Mouse (Mus musculus) left cerebral cortex, adult 9 months (tissue): Measurements from ENCODE around the gene Lrriq1.

Experiments used
- DNase-seq, 2 experiments: peaks; one replicate each; pipeline ENCODE4 v3.0.0; 2022; ENCODE audit warnings: low spot score in 2 of 2

The Lrriq1 gene

DNA sequence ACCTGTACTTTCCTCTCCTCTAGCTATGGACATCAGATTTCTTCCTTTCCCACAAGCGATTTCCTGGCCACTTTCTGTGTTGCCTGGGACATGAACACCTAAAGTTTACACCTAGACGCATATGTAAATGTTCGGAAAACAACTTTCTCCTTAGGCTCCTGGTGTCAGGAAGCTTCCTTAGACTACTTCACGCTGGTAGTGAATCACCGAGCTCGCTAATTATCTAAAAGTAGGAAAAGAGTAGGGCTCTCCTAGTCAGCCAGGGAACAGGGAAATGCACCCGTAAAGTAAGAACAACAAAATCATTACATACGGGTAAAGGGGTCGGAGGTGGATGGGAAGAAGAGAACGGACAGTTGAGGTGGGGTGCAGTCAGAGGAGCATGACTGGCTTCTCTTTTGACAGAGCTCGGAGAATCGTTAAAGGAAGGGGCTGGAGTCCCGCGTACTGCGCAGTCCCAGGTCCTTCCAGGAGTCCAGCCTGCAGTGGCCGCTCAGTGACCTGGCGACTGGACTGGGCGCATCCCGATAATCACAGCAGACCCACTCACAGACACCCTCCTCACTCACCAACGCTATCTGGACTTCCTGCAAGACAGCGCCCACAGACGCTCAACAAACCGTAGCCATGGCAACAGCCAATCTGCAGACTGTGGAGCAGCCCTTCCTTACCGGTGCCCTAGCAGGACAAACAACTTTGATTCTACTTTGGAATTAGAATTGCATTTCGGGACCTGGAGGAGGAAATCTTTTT is at the start of gene Lrriq1:
Lrriq1 (minus strand) TSS at position 616 of the 753 bp plus-strand sequence.
- peak; percentile 54 to 86 for DNase-seq

- peak in 1 of 2 experiments; percentile 4 for DNase-seq
Observed at GRCm38 (mm10) chr10:103253842-103254803, 18.0 kb upstream of the Lrriq1 start.

- DNase-seq = no peak
Observed at GRCm38 (mm10) chr10:103236460-103236772, 294 bp upstream of the Lrriq1 start.

DNA sequence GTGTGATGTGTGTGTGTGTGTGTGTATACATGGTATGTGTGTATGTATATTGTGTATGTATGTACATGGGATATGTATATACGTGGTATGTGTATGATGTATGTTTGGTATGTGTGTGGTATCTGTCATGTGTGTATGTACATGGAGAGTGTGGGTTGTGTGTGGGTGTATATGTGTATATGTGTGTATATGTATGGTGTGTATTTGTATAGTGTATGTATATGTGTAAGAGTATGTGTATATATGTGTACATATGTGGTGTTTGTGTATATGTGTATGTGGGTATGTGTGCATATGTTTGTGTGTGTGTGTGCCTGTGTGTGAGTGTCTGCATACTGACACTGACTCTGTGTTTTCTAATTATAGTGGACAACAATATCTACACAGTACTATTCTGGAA is 9.5 kb downstream of the Lrriq1 start:
- no peak for DNase-seq

DNA sequence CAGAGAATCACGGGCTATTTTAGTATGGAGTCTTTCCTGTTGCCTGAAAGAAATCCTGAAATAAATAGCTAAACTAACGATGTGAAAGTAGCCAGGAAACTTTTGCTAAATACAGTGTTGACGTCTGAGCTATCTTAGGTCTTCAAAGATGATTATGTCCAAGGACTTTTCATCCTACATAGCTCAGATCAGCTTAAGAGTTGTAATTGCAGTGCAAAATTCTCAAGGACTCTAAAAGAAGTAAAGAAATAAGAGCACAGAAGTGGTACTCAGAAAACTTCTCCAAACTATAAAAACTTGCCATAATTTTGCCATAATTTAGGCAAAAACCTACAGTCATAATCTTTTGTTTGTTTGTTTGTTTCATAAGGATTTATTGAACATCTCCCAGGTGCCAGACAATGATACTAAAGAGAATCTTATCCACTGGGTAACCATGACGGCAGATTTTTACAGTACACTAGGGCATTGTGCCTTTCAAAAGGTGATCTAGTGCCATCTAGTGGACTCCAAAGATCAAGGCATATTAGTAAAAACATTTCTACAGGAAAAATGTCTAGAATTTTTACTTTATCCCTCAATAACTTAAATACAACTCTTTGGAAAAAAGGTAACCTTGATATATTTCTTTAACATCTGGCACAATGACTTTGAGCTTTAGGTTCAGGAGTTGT is 41.3 kb downstream of the Lrriq1 start:
- peak in 1 of 2 experiments; percentile 12 for DNase-seq

GRCm38 (mm10) chr10:103145769-103146379 is 90.2 kb downstream of the Lrriq1 start:
- DNase-seq = no peak

- DNase-seq = no peak
Observed at GRCm38 (mm10) chr10:103144927-103145768, 91.0 kb downstream of the Lrriq1 start.

GRCm38 (mm10) chr10:103142526-103142925 is 93.6 kb downstream of the Lrriq1 start:
- DNase-seq = no peak

- DNase-seq = peak in 1 of 2 experiments; percentile 5
Observed at GRCm38 (mm10) chr10:103141532-103141931, 94.6 kb downstream of the Lrriq1 start.

DNA sequence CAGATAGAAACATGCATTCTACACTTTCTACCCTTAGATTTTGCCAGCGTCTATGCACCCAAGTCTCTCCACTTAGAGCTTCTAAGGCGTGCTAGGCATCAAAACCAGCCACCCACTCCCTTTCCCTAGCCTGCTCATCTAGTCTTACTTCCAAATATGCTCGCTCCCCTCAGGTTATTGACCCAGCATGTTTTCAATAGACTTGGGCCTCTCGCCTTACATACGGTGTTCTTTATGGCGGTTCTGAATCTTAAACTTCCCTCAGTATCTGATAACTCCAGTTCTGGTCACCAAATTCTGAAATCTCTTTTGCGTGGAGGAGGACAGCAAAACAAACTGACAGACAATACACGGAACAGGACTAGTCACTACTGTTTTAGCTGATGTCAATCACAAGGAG is 95.5 kb downstream of the Lrriq1 start:
- DNase-seq = no peak

DNA sequence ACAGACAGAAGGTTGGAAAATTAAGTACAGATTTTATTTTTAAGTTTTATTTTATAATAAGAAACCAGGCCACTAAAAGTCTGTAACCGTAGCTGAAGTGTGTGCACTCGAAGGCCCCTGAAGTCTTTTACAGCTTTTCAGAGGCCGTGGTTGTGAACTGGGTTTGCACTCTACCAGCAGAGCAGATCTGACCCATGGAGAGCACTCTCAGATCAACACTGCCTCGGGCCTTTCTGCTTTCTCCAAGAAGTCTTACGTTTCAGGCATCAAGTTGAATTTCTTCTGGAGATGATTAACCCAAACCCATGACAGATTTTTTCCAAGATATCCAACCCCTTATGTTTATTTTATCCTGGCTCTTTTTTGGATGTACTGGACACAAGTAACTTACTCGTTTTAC is 121.5 kb downstream of the Lrriq1 start:
- no peak for DNase-seq

- no peak for DNase-seq
Observed at GRCm38 (mm10) chr10:103108090-103108489, 128.0 kb downstream of the Lrriq1 start.

GRCm38 (mm10) chr10:103086101-103086500 is 150.0 kb downstream of the Lrriq1 start:
- no peak for DNase-seq

DNA sequence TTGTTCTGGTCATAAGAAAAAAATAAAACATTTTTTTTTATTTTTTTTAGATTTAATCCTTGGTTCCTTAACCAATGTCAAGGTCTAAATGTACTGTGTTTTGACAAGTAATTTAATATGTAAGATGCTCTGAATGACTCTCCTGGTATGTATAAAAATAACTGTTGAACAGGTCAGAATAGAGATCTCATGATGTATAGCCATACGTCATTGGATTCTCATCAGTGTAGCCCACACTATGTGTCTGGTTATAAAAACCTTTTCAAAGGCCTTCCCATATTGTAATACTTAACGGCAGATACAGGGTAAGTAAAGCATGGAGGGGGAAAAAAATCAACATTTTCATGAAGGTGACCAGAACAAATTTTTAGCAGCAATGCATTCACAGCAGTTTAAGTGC is 186.5 kb downstream of the Lrriq1 start:
- no peak for DNase-seq

DNA sequence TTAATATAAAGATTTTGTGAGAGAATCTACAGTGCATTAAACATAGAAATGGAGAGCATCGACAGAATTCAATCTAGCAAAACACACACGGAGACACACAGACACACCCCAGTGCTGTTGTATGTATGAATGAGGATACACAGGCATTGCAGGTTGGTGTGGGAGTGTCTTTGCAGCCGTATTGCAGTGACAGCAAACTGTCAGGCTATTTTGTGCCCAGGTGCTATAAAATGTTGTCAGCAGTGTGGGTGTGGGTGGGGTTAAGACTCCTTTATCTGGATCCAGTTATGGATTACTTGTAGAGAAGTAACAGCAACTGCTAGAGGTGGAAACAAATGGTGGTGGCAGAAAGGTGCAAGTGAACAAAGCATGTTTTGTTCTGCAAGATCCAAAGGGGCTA is 189.5 kb downstream of the Lrriq1 start:
- DNase-seq = no peak

DNA sequence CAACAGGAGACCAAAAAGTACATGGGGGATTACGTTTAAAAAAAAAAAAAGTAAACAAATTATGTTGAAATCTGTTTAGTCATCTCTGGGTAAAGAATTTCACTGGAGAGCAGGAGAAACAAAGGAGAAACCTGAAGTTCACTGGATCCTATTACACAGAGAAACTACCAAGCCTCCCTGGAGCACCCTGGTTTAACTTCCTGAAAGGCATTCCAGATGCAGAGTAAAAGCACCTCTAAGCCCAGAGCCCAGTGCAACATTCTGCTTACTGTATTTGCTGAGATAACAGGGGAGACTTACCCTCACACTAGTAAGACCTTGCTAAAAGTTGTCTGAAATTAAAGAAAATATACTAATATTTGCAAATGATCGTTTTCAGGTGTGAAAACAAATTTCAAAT is 191.1 kb downstream of the Lrriq1 start:
- DNase-seq = no peak

DNA sequence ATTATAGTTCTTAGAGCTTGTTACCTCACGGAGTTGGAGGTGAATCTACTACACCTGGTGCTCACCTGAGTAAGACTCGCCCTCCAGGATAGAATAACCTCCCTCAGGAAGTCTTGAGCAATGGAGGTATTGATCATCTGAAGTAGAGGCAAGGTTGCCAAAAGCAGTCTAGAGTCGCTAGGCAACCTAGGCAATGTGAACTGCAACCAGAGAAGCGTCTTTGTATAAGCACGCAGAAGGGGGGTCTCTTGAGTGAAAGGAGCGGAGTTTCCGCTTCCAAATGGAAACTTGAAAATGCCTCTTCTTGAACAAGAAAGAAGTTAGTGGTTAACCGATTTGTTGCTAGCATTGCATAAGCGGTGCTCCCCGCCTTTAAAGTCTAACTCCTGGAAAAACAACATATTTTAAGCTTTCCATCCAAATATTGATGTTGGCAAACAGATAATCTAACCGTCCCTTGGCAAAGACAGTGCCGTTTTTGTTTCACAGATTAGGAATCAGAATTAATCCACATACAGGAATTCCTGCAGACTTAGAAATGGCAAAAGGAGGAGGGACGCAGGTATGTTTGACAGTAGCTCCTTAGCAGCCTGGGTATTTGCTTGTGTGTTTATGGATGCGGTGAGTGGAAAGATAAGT is 201.0 kb downstream of the Lrriq1 start:
- DNase-seq = no peak

- DNase-seq = no peak
Observed at GRCm38 (mm10) chr10:103030931-103031330, 205.2 kb downstream of the Lrriq1 start.

GRCm38 (mm10) chr10:103029730-103030490 is 206.2 kb downstream of the Lrriq1 start, which contains the start of gene Alx1:
Gene Alx1 (minus strand): TSS chr10:103030215.
- no peak for DNase-seq
